Mouse (Mus musculus) kidney, embryonic 14.5 days (tissue): Measurements from ENCODE around the gene Foxp1. TPM values are rescaled to one million over a fixed set of nuclear protein-coding genes. Genes with fewer than 3 reads are reported as not detected.

Experiments
- ATAC-seq: fragments of 200-750 bp; cut with Nextera tagmentation; 2 replicates; pipeline ENCODE4 v1.8.0; 2017; ENCODE audit warnings: moderate number of reproducible peaks, mild to moderate bottlenecking, moderate TSS enrichment, moderate library complexity; ENCODE audit not compliant: low FRiP score, low TSS enrichment
- H3K27ac ChIP-seq: fragments of 300-500 bp; sonication (generic); 2 replicates; pipeline ENCODE4 v1.5.1; 2014; ENCODE audit warnings: low read depth, mild to moderate bottlenecking, low read length, moderate library complexity, mixed read lengths
- H3K27me3 ChIP-seq: fragments of 300-500 bp; sonication (generic); 2 replicates; pipeline ENCODE4 v1.6.1; 2014; ENCODE audit warnings: mild to moderate bottlenecking, low read length; ENCODE audit not compliant: control insufficient read depth, insufficient read depth
- H3K36me3 ChIP-seq: fragments of 300-500 bp; sonication (generic); 2 replicates; pipeline ENCODE4 v1.6.1; 2014; ENCODE audit warnings: low read length, mixed read lengths; ENCODE audit not compliant: control insufficient read depth, insufficient read depth
- H3K4me1 ChIP-seq: fragments of 300-500 bp; sonication (generic); 2 replicates; pipeline ENCODE4 v1.6.1; 2014; ENCODE audit warnings: low read length, mixed read lengths; ENCODE audit not compliant: control insufficient read depth, insufficient read depth
- H3K4me2 ChIP-seq: fragments of 300-500 bp; sonication (generic); replicated peaks from 2 replicates; pipeline ENCODE4 v1.6.1; 2014; ENCODE audit warnings: low read depth, mild to moderate bottlenecking, low read length
- H3K4me3 ChIP-seq: fragments of 300-500 bp; sonication (generic); 2 replicates; pipeline ENCODE4 v1.5.1; 2014; ENCODE audit warnings: mild to moderate bottlenecking, low read length
- H3K9ac ChIP-seq: fragments of 300-500 bp; sonication (generic); 2 replicates; pipeline ENCODE4 v1.6.1; 2014; ENCODE audit warnings: low read depth, mild to moderate bottlenecking, low read length, moderate library complexity
- H3K9me3 ChIP-seq: fragments of 300-500 bp; sonication (generic); 2 replicates; pipeline ENCODE4 v1.6.1; 2016; ENCODE audit warnings: low read length; ENCODE audit not compliant: control insufficient read depth
- WGBS: fragments of 180-500 bp; shearing (Covaris S2); extraction: QIAGEN DNeasy Blood & Tissue Kit; methylation state at CpG from one replicate; pipeline ENCODE4 v1.1.7; 2014; 5-methylcytosine and 5-hydroxymethylcytosine counted together
- polyA plus RNA-seq: library from polyadenylated mRNA; unstranded; fragments of >200 nt; fragmentation: Nextera tagmentation; extraction: Ambion mirVana; gene quantifications from 2 replicates; pipeline ENCODE4 v1.2.1, GENCODE M21; 2014

The Foxp1 gene
- polyA plus RNA-seq, 1 experiment from 2014 or later = 67.4 TPM

GRCm38 (mm10) chr6:99026635-99027541 lies 495.6 kb downstream of the Foxp1 start:
- Histone ChIP-seq H3K27me3 (no peaks in the 10 kb centered on the region; the same call in none of the 2 replicates), H3K4me1 (0 out of 2 replicates have a peak, but pooled peaks cover 17% of the 10 kb centered on the region), H3K4me3 (peak overlapping the region; percentile 69), H3K4me2 (peak overlapping the region; percentile 88), H3K27ac (no peak overlapping the region), H3K9me3 (no peaks in the 10 kb centered on the region), H3K36me3 (no peaks in the 10 kb centered on the region), H3K9ac (peak overlapping the region; percentile 78; the same call in 1 of the 2 replicates)
- no peak for ATAC-seq
- 16% methylated on average over 19 of the region's 19 CpGs for WGBS

GRCm38 (mm10) chr6:99026040-99026439 lies 496.5 kb downstream of the Foxp1 start:
- Histone ChIP-seq H3K4me2 (no peak overlapping the region; the same call in 1 of the 2 replicates), H3K9me3 (no peaks in the 10 kb centered on the region), H3K27me3 (no peaks in the 10 kb centered on the region; the same call in none of the 2 replicates), H3K9ac (no peak overlapping the region), H3K36me3 (no peaks in the 10 kb centered on the region), H3K27ac (no peak overlapping the region), H3K4me1 (0 out of 2 replicates have a peak, but pooled peaks cover 12% of the 10 kb centered on the region), H3K4me3 (no peak overlapping the region; the same call in 1 of the 2 replicates)
- ATAC-seq = no peak
- WGBS = 50% methylated on average over 3 of the region's 3 CpGs

DNA sequence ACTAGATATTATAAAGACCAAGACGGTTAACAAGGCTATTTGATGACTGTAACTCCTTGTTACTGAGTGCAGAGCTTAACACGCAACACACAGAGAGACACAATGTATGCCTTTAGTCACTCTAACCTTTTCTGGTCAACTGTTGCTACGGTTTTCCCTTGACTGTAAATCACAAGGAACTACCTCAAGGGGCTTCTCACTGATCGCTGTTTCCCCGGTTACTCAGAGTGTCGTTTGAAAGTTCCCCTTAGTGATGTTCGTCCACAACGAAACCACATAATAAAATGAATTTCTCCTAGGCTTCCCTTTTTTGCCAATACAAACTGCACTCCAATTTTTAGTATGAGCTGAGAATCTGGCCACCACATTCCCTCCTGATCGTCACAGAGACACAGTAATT lies 497.9 kb downstream of the Foxp1 start:
- Histone ChIP-seq H3K27ac (no peak overlapping the region), H3K36me3 (no peaks in the 10 kb centered on the region), H3K9me3 (no peaks in the 10 kb centered on the region), H3K4me1 (peaks cover 19% of the 10 kb centered on the region; the same call in 1 of the 2 replicates), H3K9ac (no peak overlapping the region), H3K27me3 (no peaks in the 10 kb centered on the region; the same call in none of the 2 replicates), H3K4me3 (no peak overlapping the region), H3K4me2 (no peak overlapping the region; the same call in 1 of the 2 replicates)
- ATAC-seq = no peak
- 30% methylated on average over 9 of the region's 9 CpGs for WGBS

DNA sequence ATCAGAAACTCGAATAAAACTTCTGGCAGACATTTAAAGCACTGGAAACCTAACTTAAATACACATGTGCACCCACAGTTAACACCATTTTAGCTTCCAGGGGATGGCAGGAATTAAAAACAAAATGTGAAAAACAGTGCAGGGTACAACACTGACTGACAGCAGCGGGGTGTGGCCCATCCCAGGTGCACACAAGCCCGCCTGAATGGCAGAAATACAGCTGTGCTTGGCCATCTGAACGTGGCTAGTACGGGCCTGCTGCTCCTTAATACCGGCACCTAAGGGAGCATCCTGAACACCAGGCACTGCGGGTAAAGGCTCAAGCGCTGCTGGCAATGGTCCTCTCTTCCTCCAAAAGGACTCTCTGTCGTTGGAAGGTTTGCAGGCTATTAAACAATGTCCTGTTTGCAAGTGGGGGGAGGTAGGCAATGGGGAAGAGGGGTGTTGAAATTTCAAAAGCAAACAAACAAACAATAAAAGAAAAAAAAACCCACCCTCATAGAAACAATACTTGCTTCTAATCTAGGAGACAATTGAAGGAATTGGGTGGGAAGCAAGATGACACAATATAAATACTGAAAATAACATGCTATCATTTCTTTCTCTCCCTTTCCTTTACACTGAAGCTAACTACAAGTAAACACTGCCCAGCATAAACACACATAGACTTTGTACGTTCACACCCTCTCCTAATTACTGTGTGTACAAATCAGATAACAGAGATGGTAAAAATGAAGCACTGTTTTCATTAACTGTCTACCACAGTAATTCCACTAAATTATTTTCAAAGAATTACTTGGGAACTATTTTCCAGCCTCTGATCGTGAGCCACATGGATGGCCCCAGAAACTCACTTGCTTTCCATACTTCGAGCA lies 501.7 kb downstream of the Foxp1 start:
- Histone ChIP-seq H3K9me3 (no peaks in the 10 kb centered on the region), H3K4me2 (no peak overlapping the region), H3K27ac (no peak overlapping the region), H3K27me3 (no peaks in the 10 kb centered on the region; the same call in 1 of the 2 replicates), H3K36me3 (no peaks in the 10 kb centered on the region), H3K9ac (no peak overlapping the region), H3K4me3 (no peak overlapping the region), H3K4me1 (peaks cover 14% of the 10 kb centered on the region; the same call in 1 of the 2 replicates)
- no peak for ATAC-seq
- 51% methylated on average over 12 of the region's 12 CpGs for WGBS

DNA sequence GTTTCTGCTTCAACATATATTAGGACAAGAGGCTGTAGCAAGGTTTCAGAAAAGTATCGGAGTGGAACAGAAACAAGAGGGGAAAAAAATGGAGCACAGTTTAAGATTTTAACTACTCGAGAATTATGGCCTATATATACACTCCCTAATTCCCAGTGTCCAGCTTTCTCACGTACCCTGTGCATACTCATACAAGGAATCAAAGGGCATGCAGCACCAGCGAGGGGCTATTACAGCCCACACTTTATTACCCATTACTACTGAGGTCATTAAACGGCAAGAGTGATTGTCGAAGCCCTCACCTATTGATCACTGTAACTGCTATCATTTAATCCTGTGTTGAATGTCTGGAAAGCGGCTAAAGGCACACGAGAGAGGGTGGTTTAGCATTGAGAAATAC lies 502.8 kb downstream of the Foxp1 start:
- Histone ChIP-seq H3K27me3 (no peaks in the 10 kb centered on the region), H3K27ac (no peak overlapping the region), H3K4me2 (no peak overlapping the region), H3K36me3 (no peaks in the 10 kb centered on the region), H3K4me1 (peaks cover 10% of the 10 kb centered on the region; the same call in 1 of the 2 replicates), H3K9me3 (no peaks in the 10 kb centered on the region), H3K9ac (no peak overlapping the region), H3K4me3 (no peak overlapping the region)
- peak; percentile 67; the same call in 1 of the 2 replicates for ATAC-seq
- WGBS = 22% methylated on average over 8 of the region's 8 CpGs

- Histone ChIP-seq H3K9ac (no peak overlapping the region), H3K4me1 (peaks cover 14% of the 10 kb centered on the region), H3K4me3 (no peak overlapping the region), H3K4me2 (no peak overlapping the region), H3K27ac (no peak overlapping the region), H3K27me3 (no peaks in the 10 kb centered on the region), H3K36me3 (no peaks in the 10 kb centered on the region), H3K9me3 (no peaks in the 10 kb centered on the region)
- peak; percentile 86 for ATAC-seq
- 15% methylated on average over 9 of the region's 9 CpGs for WGBS
Measured at GRCm38 (mm10) chr6:99019266-99019665, 503.3 kb downstream of the Foxp1 start.

DNA sequence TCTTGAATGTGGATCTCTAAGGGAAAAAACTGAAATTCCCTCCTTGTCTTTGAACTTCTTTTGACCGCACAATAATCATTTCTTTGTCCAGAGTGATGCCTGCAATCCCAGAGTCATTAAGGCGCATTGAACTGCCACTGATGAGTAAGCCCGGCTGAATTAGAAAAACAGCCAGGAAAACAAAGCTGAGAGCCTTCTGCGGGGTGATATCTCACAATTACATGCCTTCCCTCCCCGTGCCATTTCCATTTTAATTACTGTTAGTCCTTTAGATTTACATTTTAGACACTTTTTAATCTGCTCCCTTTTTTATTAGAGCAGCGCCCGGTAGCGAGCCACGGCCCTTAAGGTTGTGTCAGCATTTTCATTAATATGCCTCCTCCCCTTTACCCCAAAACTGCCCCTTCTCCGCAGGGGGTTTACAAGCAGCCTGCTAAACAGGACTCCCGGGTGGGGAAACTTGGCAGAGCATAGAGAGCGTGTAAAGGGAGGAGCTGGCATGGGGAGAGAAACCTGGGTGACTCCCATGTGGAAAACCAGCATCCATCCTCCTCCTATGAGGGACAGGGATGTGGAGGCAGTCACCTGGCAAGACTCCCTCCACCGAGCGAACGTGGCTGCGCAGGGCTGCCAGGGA lies 508.5 kb downstream of the Foxp1 start:
- Histone ChIP-seq H3K9me3 (no peaks in the 10 kb centered on the region), H3K27ac (no peak overlapping the region), H3K36me3 (peaks cover 4% of the 10 kb centered on the region; the same call in 1 of the 2 replicates), H3K4me2 (no peak overlapping the region), H3K4me3 (no peak overlapping the region), H3K27me3 (no peaks in the 10 kb centered on the region), H3K9ac (no peak overlapping the region), H3K4me1 (peaks cover 29% of the 10 kb centered on the region)
- no peak for ATAC-seq
- 22% methylated on average over 16 of the region's 16 CpGs for WGBS

GRCm38 (mm10) chr6:99013119-99013865 lies 509.2 kb downstream of the Foxp1 start:
- Histone ChIP-seq H3K4me1 (peaks cover 29% of the 10 kb centered on the region), H3K27ac (no peak overlapping the region), H3K9ac (no peak overlapping the region), H3K36me3 (peaks cover 5% of the 10 kb centered on the region; the same call in 1 of the 2 replicates), H3K27me3 (no peaks in the 10 kb centered on the region), H3K4me2 (no peak overlapping the region), H3K4me3 (no peak overlapping the region), H3K9me3 (peaks cover 4% of the 10 kb centered on the region)
- ATAC-seq = no peak
- 29% methylated on average over 14 of the region's 14 CpGs for WGBS
